Mouse (Mus musculus): Measurements from ENCODE around the gene Fkbp1b. TPM values are rescaled to one million over a fixed set of nuclear protein-coding genes. Genes with fewer than 3 reads are reported as not detected.

The Fkbp1b gene
- 1 to 10 TPM in 1 of 2 experiments, not detected in 1; 1.4 TPM for polyA plus RNA-seq (2017; shearing (Covaris generic))

GRCm38 (mm10) chr12:4841392-4841887 is at the start of gene Fkbp1b:
TSS of gene Fkbp1b (minus strand) at chr12:4841591.

GRCm38 (mm10) chr12:4874161-4874927 is 33.0 kb upstream of the Fkbp1b start, which contains the start of gene Mfsd2b:
TSS of gene Mfsd2b (minus strand) at chr12:4874359.

GRCm38 (mm10) chr12:4842890-4843597 is 1.7 kb upstream of the Fkbp1b start, which contains the start of gene Wdcp:
TSS of gene Wdcp (plus strand) at chr12:4843303.

DNA sequence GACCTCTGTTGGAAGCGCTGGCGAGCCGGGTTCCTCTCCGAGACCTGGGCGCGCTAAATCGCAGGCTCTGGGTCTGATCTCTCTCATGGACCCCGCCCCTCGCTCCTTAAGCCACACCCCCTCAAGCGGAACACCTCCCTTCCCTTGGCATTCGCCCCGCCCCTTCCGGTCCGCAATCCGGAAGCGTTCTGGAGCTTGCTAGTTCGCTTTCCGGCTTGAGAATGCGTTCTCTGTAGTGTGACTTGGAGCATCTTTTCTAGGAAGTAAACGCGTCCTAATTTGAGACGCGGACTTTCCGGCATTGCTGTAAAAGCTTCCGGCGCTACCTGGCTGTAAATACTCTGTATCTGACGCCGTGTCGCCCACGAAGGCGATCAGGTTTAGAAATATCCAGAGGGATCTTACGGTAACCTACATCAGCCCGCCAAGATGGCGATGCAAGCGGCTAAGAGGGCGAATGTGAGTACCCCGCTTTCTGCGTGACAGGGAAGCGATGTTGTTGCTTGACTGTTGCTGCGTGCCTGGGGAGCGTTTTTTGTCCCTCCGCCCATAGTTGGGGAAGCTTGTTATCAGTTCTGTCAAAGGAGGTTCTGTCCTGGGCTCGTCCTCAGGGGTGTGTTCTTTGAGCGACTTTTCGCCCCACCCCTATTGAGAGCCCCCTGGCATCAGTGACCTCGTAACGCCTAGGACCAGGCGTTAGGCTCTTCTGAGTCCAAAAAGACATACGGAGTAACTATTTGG is 23.9 kb downstream of the Fkbp1b start, which contains the start of gene Sf3b6:
Sf3b6 (plus strand) TSS at position 184 of the 741 bp plus-strand sequence.

Other genes starting within 250 kb of the Fkbp1b start
- 100 to 1,000 TPM; 130 to 168 TPM for gene Itsn2, start 249.0 kb downstream of the Fkbp1b start, polyA plus RNA-seq (2017; shearing (Covaris generic))
- not detected for gene Gm3625, start 248.7 kb downstream of the Fkbp1b start, polyA plus RNA-seq (2017; shearing (Covaris generic))
- gene Fam228a, start 103.2 kb downstream of the Fkbp1b start, polyA plus RNA-seq (2017; shearing (Covaris generic)): under 1 TPM in 1 of 2 experiments, not detected in 1; 0.55 TPM
- gene Pfn4, start 72.6 kb downstream of the Fkbp1b start, polyA plus RNA-seq (2017; shearing (Covaris generic)): 1 to 10 TPM in 1 of 2 experiments, under 1 TPM in 1; 0.43 to 1.5 TPM
- gene Fam228b, start 72.3 kb downstream of the Fkbp1b start, polyA plus RNA-seq (2017; shearing (Covaris generic)): 1 to 10 TPM in 1 of 2 experiments, not detected in 1; 1.2 TPM
- 100 to 1,000 TPM; 341 to 477 TPM for gene Sf3b6, start 24.0 kb downstream of the Fkbp1b start, polyA plus RNA-seq (2017; shearing (Covaris generic))
- gene Wdcp, start 1.7 kb upstream of the Fkbp1b start, polyA plus RNA-seq (2017; shearing (Covaris generic)): 10 to 100 TPM in 1 of 2 experiments, 1 to 10 TPM in 1; 9.4 to 10.3 TPM
- gene Mfsd2b, start 32.8 kb upstream of the Fkbp1b start, polyA plus RNA-seq (2017; shearing (Covaris generic)): under 1 TPM; 0.70 to 0.93 TPM
- gene Ubxn2a, start 66.1 kb upstream of the Fkbp1b start, polyA plus RNA-seq (2017; shearing (Covaris generic)): 10 to 100 TPM; 34.2 to 37.8 TPM
- 10 to 100 TPM; 51.5 to 54.2 TPM for gene Atad2b, start 75.8 kb upstream of the Fkbp1b start, polyA plus RNA-seq (2017; shearing (Covaris generic))